Comparison of ENCODE assay signal across 30 mouse cellular contexts in genomic region chr5:72989756-72990155, GRCm38 (mm10). TPM values are rescaled to one million over a fixed set of nuclear protein-coding genes. Genes with fewer than 3 reads are reported as not detected.
"Had no signal": no experiment of that assay in that cellular context is flagged by ENCODE, and none has a peak within 500 bp of the region (broad histone marks: within the 10 kb centered on the region; RNA-seq: fewer than 3 reads in every experiment).

No protein-coding gene starts in this region.

- H3K9me3 ChIP-seq: heart, embryonic 10.5 days; heart, embryonic 12.5 days; hindbrain, embryonic 10.5 days; hindbrain, embryonic 12.5 days; intestine, embryonic 15.5 days; limb, embryonic 13.5 days; limb, embryonic 15.5 days had no signal

- DNase-seq: gastrocnemius, adult 2 months; gastrocnemius, postnatal 10 days; gastrocnemius, postnatal 25 days; heart, adult 18-20 months; heart, postnatal 10 days; heart, postnatal 4 days; kidney, adult 18-20 months; kidney, adult 8-10 months; kidney, postnatal 10 days; kidney, postnatal 25 days; kidney, postnatal 4 days; left cerebral cortex, postnatal 4 days had no signal

- H3K4me3 ChIP-seq: gastrocnemius, adult 2 months; heart, embryonic 10.5 days; heart, embryonic 12.5 days; hindbrain, embryonic 10.5 days; hindbrain, embryonic 12.5 days; intestine, embryonic 15.5 days; layer of hippocampus, adult 2 months; limb, embryonic 13.5 days; limb, embryonic 15.5 days had no signal

- H3K4me2 ChIP-seq: heart, embryonic 12.5 days; hindbrain, embryonic 12.5 days; hindbrain, embryonic 14.5 days; intestine, embryonic 15.5 days; limb, embryonic 13.5 days; limb, embryonic 15.5 days had no signal

- H3K27me3 ChIP-seq: heart, embryonic 12.5 days; hindbrain, embryonic 12.5 days; intestine, embryonic 15.5 days; limb, embryonic 13.5 days; limb, embryonic 15.5 days had no signal

- H3K36me3 ChIP-seq: heart, embryonic 10.5 days; heart, embryonic 12.5 days; hindbrain, embryonic 10.5 days; hindbrain, embryonic 12.5 days; intestine, embryonic 15.5 days; limb, embryonic 13.5 days; limb, embryonic 15.5 days had no signal

- ATAC-seq: hindbrain, embryonic 16.5 days; inflammation-experienced regulatory T-cells, adult 6 months; intestine, embryonic 15.5 days; intestine, postnatal 0 days had no signal

- H3K4me1 ChIP-seq: intestine, embryonic 15.5 days had no signal

- H3K27ac ChIP-seq: gastrocnemius, adult 2 months; heart, embryonic 10.5 days; hindbrain, embryonic 10.5 days; hindbrain, embryonic 12.5 days; hindbrain, embryonic 14.5 days; intestine, embryonic 15.5 days; layer of hippocampus, adult 2 months; limb, embryonic 13.5 days; limb, embryonic 15.5 days had no signal

- H3K9ac ChIP-seq: heart, embryonic 12.5 days; hindbrain, embryonic 12.5 days; hindbrain, embryonic 14.5 days; intestine, embryonic 15.5 days; limb, embryonic 13.5 days; limb, embryonic 15.5 days had no signal

RNA-seq across cellular contexts. Expression of gene Gm10135, which starts 15.3 kb away (rescaled TPM):
- polyA plus RNA-seq: heart, embryonic 10.5 days; heart, embryonic 12.5 days; heart, embryonic 14.5 days; heart, embryonic 16.5 days; hindbrain, embryonic 10.5 days; hindbrain, embryonic 12.5 days; hindbrain, embryonic 14.5 days; hindbrain, embryonic 16.5 days; inflammation-experienced regulatory T-cells, adult 6 months; intestine, embryonic 15.5 days; intestine, postnatal 0 days; kidney, embryonic 14.5 days; kidney, embryonic 16.5 days; limb, embryonic 11.5 days; limb, embryonic 13.5 days; limb, embryonic 15.5 days; liver, adult 2 months had no signal

RNA-seq across cellular contexts. Expression of gene Slc10a4, which starts 16.9 kb away (rescaled TPM):
- polyA plus RNA-seq: inflammation-experienced regulatory T-cells, adult 6 months; liver, adult 2 months had no signal
